Mouse (Mus musculus): ENCODE measurements around the gene Gm20219.

Gene Gm20219

GRCm38 (mm10) chr17:56540562-56540975 lies 13.6 kb downstream of the Gm20219 start:
- no peaks in the 10 kb centered on the region for H3K36me3 ChIP-seq (ENCODE audit: insufficient read depth, low read length)
- H3K4me3 ChIP-seq (replicated peaks; ENCODE audit: low read length) = no peak overlapping the region
- H3K27me3 ChIP-seq (ENCODE audit: insufficient read depth, low read length) = peaks cover 33% of the 10 kb centered on the region
- H3K4me1 ChIP-seq (replicated peaks; ENCODE audit: low read depth, low read length) = peaks cover 49% of the 10 kb centered on the region
- TF ChIP-seq NANOG (IDR thresholded peaks at IDR 0.05; ENCODE audit: borderline replicate concordance, low read length) (no peak), POU5F1 (IDR thresholded peaks at IDR 0.05; ENCODE audit: borderline replicate concordance, low read length) (no peak), CTCF (conservative IDR thresholded peaks at IDR 0.05; ENCODE audit: low read length) (no peak)
- no peaks in the 10 kb centered on the region for H3K9me3 ChIP-seq (ENCODE audit: low read length)

GRCm38 (mm10) chr17:56537912-56538311 lies 16.3 kb downstream of the Gm20219 start:
- H3K9me3 ChIP-seq (ENCODE audit: low read length) = no peaks in the 10 kb centered on the region
- no peak overlapping the region for H3K4me3 ChIP-seq (replicated peaks; ENCODE audit: low read length)
- peaks cover 31% of the 10 kb centered on the region for H3K27me3 ChIP-seq (ENCODE audit: insufficient read depth, low read length)
- no peaks in the 10 kb centered on the region for H3K36me3 ChIP-seq (ENCODE audit: insufficient read depth, low read length)
- TF ChIP-seq NANOG (IDR thresholded peaks at IDR 0.05; ENCODE audit: borderline replicate concordance, low read length) (0 out of 2 replicates have a peak, but pooled peaks have one; percentile 12), CTCF (conservative IDR thresholded peaks at IDR 0.05; ENCODE audit: low read length) (no peak)
- H3K4me1 ChIP-seq (replicated peaks; ENCODE audit: low read depth, low read length) = peaks cover 49% of the 10 kb centered on the region

DNA sequence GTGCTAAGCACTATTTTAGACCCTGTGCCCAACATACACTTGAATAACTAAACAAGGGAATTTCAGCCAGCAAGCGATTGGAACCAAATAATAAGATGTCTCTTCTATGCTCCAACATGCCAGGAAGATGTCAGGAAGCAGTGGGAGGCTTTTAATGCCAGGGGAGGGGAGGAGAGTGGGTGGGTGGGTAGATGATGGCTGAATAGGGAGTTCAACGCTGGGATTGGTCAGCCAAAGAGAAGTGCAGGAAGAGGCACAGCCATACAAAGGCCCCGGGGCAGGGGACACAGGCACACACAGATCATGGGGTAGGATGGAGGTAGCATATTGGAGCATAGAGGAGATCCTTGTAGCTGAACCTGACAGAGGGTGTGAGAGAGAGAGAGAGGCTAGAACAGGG lies 17.3 kb downstream of the Gm20219 start:
- H3K27me3 ChIP-seq (ENCODE audit: insufficient read depth, low read length) = peaks cover 32% of the 10 kb centered on the region
- peaks cover 38% of the 10 kb centered on the region for H3K4me1 ChIP-seq (replicated peaks; ENCODE audit: low read depth, low read length)
- no peak overlapping the region for H3K4me3 ChIP-seq (replicated peaks; ENCODE audit: low read length)
- H3K36me3 ChIP-seq (ENCODE audit: insufficient read depth, low read length) = no peaks in the 10 kb centered on the region
- TF ChIP-seq NANOG (IDR thresholded peaks at IDR 0.05; ENCODE audit: borderline replicate concordance, low read length) (no peak), CTCF (conservative IDR thresholded peaks at IDR 0.05; ENCODE audit: low read length) (no peak), POU5F1 (IDR thresholded peaks at IDR 0.05; ENCODE audit: borderline replicate concordance, low read length) (no peak)
- no peaks in the 10 kb centered on the region for H3K9me3 ChIP-seq (ENCODE audit: low read length)

GRCm38 (mm10) chr17:56536192-56536591 lies 18.0 kb downstream of the Gm20219 start:
- H3K4me1 ChIP-seq (replicated peaks; ENCODE audit: low read depth, low read length) = peaks cover 31% of the 10 kb centered on the region
- H3K27me3 ChIP-seq (ENCODE audit: insufficient read depth, low read length) = peaks cover 31% of the 10 kb centered on the region
- TF ChIP-seq POU5F1 (IDR thresholded peaks at IDR 0.05; ENCODE audit: borderline replicate concordance, low read length) = no peak
- TF ChIP-seq CTCF (conservative IDR thresholded peaks at IDR 0.05; ENCODE audit: low read length) = no peak
- no peak overlapping the region for H3K4me3 ChIP-seq (replicated peaks; ENCODE audit: low read length)
- H3K36me3 ChIP-seq (ENCODE audit: insufficient read depth, low read length) = no peaks in the 10 kb centered on the region
- no peaks in the 10 kb centered on the region for H3K9me3 ChIP-seq (ENCODE audit: low read length)

DNA sequence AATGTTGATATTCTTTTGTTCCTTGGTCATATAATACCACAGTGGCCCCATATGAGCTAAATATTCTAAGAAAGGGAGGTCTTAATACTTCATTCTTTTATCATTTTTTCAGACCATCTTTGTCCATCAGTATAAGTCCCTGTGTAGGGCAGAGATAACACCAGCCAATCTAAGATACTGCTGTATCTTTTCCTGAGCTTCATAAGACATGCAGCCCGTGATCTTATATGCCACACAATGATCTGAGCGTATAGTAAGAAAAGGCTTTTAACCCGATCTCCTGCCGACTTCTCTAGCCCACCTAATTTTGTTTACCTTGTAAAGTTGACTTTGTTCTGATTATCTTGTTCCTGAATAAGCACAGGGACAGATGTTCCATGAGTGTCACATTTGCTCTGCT lies 29.2 kb downstream of the Gm20219 start:
- TF ChIP-seq POU5F1 (IDR thresholded peaks at IDR 0.05; ENCODE audit: borderline replicate concordance, low read length) = no peak
- no peak for TF ChIP-seq CTCF (conservative IDR thresholded peaks at IDR 0.05; ENCODE audit: low read length)
- no peak for TF ChIP-seq NANOG (IDR thresholded peaks at IDR 0.05; ENCODE audit: borderline replicate concordance, low read length)
- Histone ChIP-seq H3K9me3 (ENCODE audit: low read length) (no peaks in the 10 kb centered on the region), H3K27me3 (ENCODE audit: insufficient read depth, low read length) (peaks cover 24% of the 10 kb centered on the region), H3K4me1 (replicated peaks; ENCODE audit: low read depth, low read length) (no peaks in the 10 kb centered on the region), H3K36me3 (ENCODE audit: insufficient read depth, low read length) (no peaks in the 10 kb centered on the region), H3K4me3 (replicated peaks; ENCODE audit: low read length) (no peak overlapping the region)

DNA sequence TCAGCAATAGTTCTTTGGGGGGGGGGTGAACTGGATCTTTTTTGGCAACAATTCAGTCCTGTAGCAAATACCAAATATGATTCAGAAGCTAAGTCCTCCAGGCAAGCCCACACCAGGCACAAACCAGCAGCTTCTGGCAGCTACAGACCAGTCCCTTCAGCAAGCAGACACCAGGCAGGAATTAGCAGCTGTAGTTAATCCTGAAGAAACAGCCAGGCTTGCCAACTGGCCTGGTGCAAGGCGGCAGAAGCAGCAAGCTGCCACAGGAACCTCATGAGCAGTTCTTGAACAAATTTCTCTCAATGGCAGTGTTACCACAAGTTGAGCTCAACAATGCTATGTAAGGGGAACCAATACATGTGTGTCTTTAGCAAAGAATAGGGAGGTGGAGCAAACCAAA lies 31.4 kb downstream of the Gm20219 start:
- no peaks in the 10 kb centered on the region for H3K36me3 ChIP-seq (ENCODE audit: insufficient read depth, low read length)
- TF ChIP-seq CTCF (conservative IDR thresholded peaks at IDR 0.05; ENCODE audit: low read length) (no peak), NANOG (IDR thresholded peaks at IDR 0.05; ENCODE audit: borderline replicate concordance, low read length) (no peak), POU5F1 (IDR thresholded peaks at IDR 0.05; ENCODE audit: borderline replicate concordance, low read length) (no peak)
- no peaks in the 10 kb centered on the region for H3K4me1 ChIP-seq (replicated peaks; ENCODE audit: low read depth, low read length)
- H3K27me3 ChIP-seq (ENCODE audit: insufficient read depth, low read length) = peaks cover 36% of the 10 kb centered on the region
- no peak overlapping the region for H3K4me3 ChIP-seq (replicated peaks; ENCODE audit: low read length)
- H3K9me3 ChIP-seq (ENCODE audit: low read length) = no peaks in the 10 kb centered on the region

- peak overlapping the region; percentile 59 for H3K4me3 ChIP-seq (replicated peaks; ENCODE audit: low read length)
- no peaks in the 10 kb centered on the region for H3K36me3 ChIP-seq (ENCODE audit: insufficient read depth, low read length)
- H3K9me3 ChIP-seq (ENCODE audit: low read length) = no peaks in the 10 kb centered on the region
- H3K4me1 ChIP-seq (replicated peaks; ENCODE audit: low read depth, low read length) = peaks cover 36% of the 10 kb centered on the region
- no peak for TF ChIP-seq CTCF (conservative IDR thresholded peaks at IDR 0.05; ENCODE audit: low read length)
- TF ChIP-seq NANOG (IDR thresholded peaks at IDR 0.05; ENCODE audit: borderline replicate concordance, low read length) = no peak
- no peak for TF ChIP-seq POU5F1 (IDR thresholded peaks at IDR 0.05; ENCODE audit: borderline replicate concordance, low read length)
- H3K27me3 ChIP-seq (ENCODE audit: insufficient read depth, low read length) = peaks cover 74% of the 10 kb centered on the region
These were observed 38.3 kb downstream of the Gm20219 start for GRCm38 (mm10) chr17:56515690-56516410.

- peaks cover 80% of the 10 kb centered on the region for H3K27me3 ChIP-seq (ENCODE audit: insufficient read depth, low read length)
- peaks cover 45% of the 10 kb centered on the region for H3K4me1 ChIP-seq (replicated peaks; ENCODE audit: low read depth, low read length)
- H3K4me3 ChIP-seq (replicated peaks; ENCODE audit: low read length) = peak overlapping the region; percentile 59; the same call in 1 of the 2 replicates
- H3K36me3 ChIP-seq (ENCODE audit: insufficient read depth, low read length) = no peaks in the 10 kb centered on the region
- H3K9me3 ChIP-seq (ENCODE audit: low read length) = no peaks in the 10 kb centered on the region
- no peak for TF ChIP-seq CTCF (conservative IDR thresholded peaks at IDR 0.05; ENCODE audit: low read length)
- no peak for TF ChIP-seq POU5F1 (IDR thresholded peaks at IDR 0.05; ENCODE audit: borderline replicate concordance, low read length)
- TF ChIP-seq NANOG (IDR thresholded peaks at IDR 0.05; ENCODE audit: borderline replicate concordance, low read length) = no peak
These were observed 39.3 kb downstream of the Gm20219 start for GRCm38 (mm10) chr17:56514916-56515315.

DNA sequence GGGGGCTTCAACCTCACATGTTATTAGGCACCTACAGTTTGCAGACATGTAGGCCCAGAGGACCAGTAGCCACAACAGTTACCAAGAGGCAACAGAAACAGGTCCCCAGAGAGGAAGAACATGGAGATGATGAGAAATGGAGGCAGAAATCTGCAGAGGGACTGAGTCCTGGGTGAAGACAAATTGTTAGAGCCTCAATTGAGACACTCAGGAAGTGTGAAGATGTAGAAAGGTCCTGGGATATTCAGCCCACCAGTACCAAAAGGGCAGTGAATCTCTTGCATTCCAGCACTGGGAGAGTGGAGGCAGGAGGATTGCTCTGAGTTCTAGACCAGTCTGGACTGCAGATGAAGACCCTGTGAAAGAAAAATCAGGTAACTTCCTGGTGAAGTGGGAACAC lies 39.9 kb downstream of the Gm20219 start:
- Histone ChIP-seq H3K9me3 (ENCODE audit: low read length) (no peaks in the 10 kb centered on the region), H3K36me3 (ENCODE audit: insufficient read depth, low read length) (no peaks in the 10 kb centered on the region), H3K27me3 (ENCODE audit: insufficient read depth, low read length) (peaks cover 80% of the 10 kb centered on the region), H3K4me1 (replicated peaks; ENCODE audit: low read depth, low read length) (peaks cover 49% of the 10 kb centered on the region), H3K4me3 (replicated peaks; ENCODE audit: low read length) (no peak overlapping the region)
- TF ChIP-seq POU5F1 (IDR thresholded peaks at IDR 0.05; ENCODE audit: borderline replicate concordance, low read length) (no peak), NANOG (IDR thresholded peaks at IDR 0.05; ENCODE audit: borderline replicate concordance, low read length) (no peak), CTCF (conservative IDR thresholded peaks at IDR 0.05; ENCODE audit: low read length) (no peak)
